Mouse (Mus musculus) myocyte (in vitro differentiated cells): ENCODE measurements around the gene Afg1l. TPM values are rescaled to one million over a fixed set of nuclear protein-coding genes. Genes with fewer than 3 reads are reported as not detected.

ENCODE experiments used
- H3K27me3 ChIP-seq: one replicate; pipeline ENCODE4 v1.6.1; 2011; ENCODE audit not compliant: control insufficient read depth, insufficient read depth, insufficient read length
- H3K36me3 ChIP-seq: one replicate; pipeline ENCODE4 v1.6.1; 2011; ENCODE audit not compliant: control insufficient read depth, insufficient read depth
- H3K4me2 ChIP-seq: one replicate; pipeline ENCODE4 v1.6.1; 2011; ENCODE audit warnings: low read depth, control low read depth
- H3K4me3 ChIP-seq: one replicate; pipeline ENCODE4 v1.5.1; 2011; ENCODE audit warnings: mild to moderate bottlenecking, control low read depth, moderate library complexity
- H3K79me2 ChIP-seq: one replicate; pipeline ENCODE4 v1.6.1; 2011; ENCODE audit not compliant: control insufficient read depth, insufficient read depth
- H3ac ChIP-seq: one replicate; pipeline ENCODE4 v1.6.1; 2011; ENCODE audit not compliant: control insufficient read depth, insufficient read length
- CEBPB ChIP-seq: IDR thresholded peaks from 2 replicates; pipeline ENCODE4 v1.6.1; 2011; ENCODE audit warnings: mild to moderate bottlenecking, moderate library complexity; ENCODE audit not compliant: poor library complexity, insufficient read depth, severe bottlenecking
- E2F4 ChIP-seq: IDR thresholded peaks from one replicate; pipeline ENCODE4 v1.6.1; 2011; ENCODE audit warnings: mild to moderate bottlenecking, control low read depth, moderate library complexity; ENCODE audit not compliant: insufficient read depth
- MAX ChIP-seq: IDR thresholded peaks from one replicate; pipeline ENCODE4 v1.6.1; 2011; ENCODE audit warnings: low read depth, mild to moderate bottlenecking, control low read depth
- MYOD1 ChIP-seq, 3 experiments: IDR thresholded peaks; one replicate each; pipeline ENCODE4 v1.6.1; 2011; ENCODE audit warnings: control low read depth in 2 of 3, low read depth in 2 of 3, mild to moderate bottlenecking in 2 of 3, moderate library complexity in 1 of 3; ENCODE audit not compliant: insufficient read length in 2 of 3, control insufficient read depth in 1 of 3
- MYOG ChIP-seq, 3 experiments: IDR thresholded peaks; one replicate each; pipeline ENCODE4 v1.6.1; 2011; ENCODE audit warnings: control low read depth in 2 of 3, low read depth in 2 of 3, mild to moderate bottlenecking in 2 of 3; ENCODE audit not compliant: insufficient read length in 2 of 3, control insufficient read depth in 1 of 3, insufficient read depth in 1 of 3
- POLR2A ChIP-seq: IDR thresholded peaks from one replicate; pipeline ENCODE4 v1.6.1; 2011; ENCODE audit warnings: low read depth, mild to moderate bottlenecking, control low read depth, moderate library complexity; ENCODE audit not compliant: insufficient read length
- POLR2AphosphoS2 ChIP-seq: IDR thresholded peaks from one replicate; pipeline ENCODE4 v1.6.1; 2011; ENCODE audit warnings: low read depth, control low read depth; ENCODE audit not compliant: insufficient read length
- REST ChIP-seq: IDR thresholded peaks from one replicate; pipeline ENCODE4 v1.6.1; 2011; ENCODE audit warnings: mild to moderate bottlenecking, control low read depth, moderate library complexity; ENCODE audit not compliant: insufficient read depth, insufficient read length
- SRF ChIP-seq: IDR thresholded peaks from one replicate; pipeline ENCODE4 v1.6.1; 2011; ENCODE audit warnings: low read depth; ENCODE audit not compliant: control insufficient read depth, insufficient read length
- TCF12 ChIP-seq: IDR thresholded peaks from one replicate; pipeline ENCODE4 v1.6.1; 2011; ENCODE audit warnings: mild to moderate bottlenecking, control low read depth; ENCODE audit not compliant: poor library complexity, insufficient read depth, severe bottlenecking
- TCF3 ChIP-seq: IDR thresholded peaks from one replicate; pipeline ENCODE4 v1.6.1; 2011; ENCODE audit warnings: low read depth, control low read depth; ENCODE audit not compliant: insufficient read length
- USF1 ChIP-seq: IDR thresholded peaks from one replicate; pipeline ENCODE4 v1.6.1; 2011; ENCODE audit warnings: low read depth, mild to moderate bottlenecking, control low read depth, moderate library complexity
- polyA plus RNA-seq: library from polyadenylated mRNA; unstranded; fragments of >200 nt; fragmentation: generic; extraction: Trizol; gene quantifications from one replicate; pipeline ENCODE4 v1.2.1, GENCODE M21; 2012; ENCODE audit warnings: missing spikeins

Gene Afg1l
- polyA plus RNA-seq, 1 experiment, result 6.5 TPM

GRCm38 (mm10) chr10:42480719-42481118 lies 2.4 kb upstream of the Afg1l start:
- Histone ChIP-seq H3K4me3 (no peak overlapping the region), H3K79me2 (peaks cover 18% of the 10 kb centered on the region), H3K4me2 (no peak overlapping the region), H3ac (no peak overlapping the region), H3K36me3 (no peaks in the 10 kb centered on the region), H3K27me3 (no peaks in the 10 kb centered on the region)
- no peak for TF ChIP-seq MYOD1 (IDR thresholded peaks at IDR 0.05; ENCODE audit: control insufficient read depth in 1 of 3, insufficient read length in 2 of 3, low read depth in 2 of 3)
- no peak for TF ChIP-seq MAX
- no peak for TF ChIP-seq SRF
- TF ChIP-seq POLR2AphosphoS2, result no peak
- TF ChIP-seq MYOG (IDR thresholded peaks at IDR 0.05; ENCODE audit: control insufficient read depth in 1 of 3, insufficient read depth in 1 of 3, insufficient read length in 2 of 3, low read depth in 2 of 3), result no peak
- no peak for TF ChIP-seq TCF3
- TF ChIP-seq POLR2A, result no peak
- no peak for TF ChIP-seq USF1

GRCm38 (mm10) chr10:42477550-42478340 lies 620 bp downstream of the Afg1l start:
- TF ChIP-seq TCF12 (no peak), USF1 (peak; percentile 54)
- Histone ChIP-seq H3K4me3 (peak overlapping the region; percentile 64), H3K4me2 (peak overlapping the region; percentile 89), H3K79me2 (peaks cover 20% of the 10 kb centered on the region), H3K36me3 (no peaks in the 10 kb centered on the region), H3ac (peak overlapping the region; percentile 7), H3K27me3 (no peaks in the 10 kb centered on the region)

- Histone ChIP-seq H3ac (no peak overlapping the region), H3K79me2 (peaks cover 23% of the 10 kb centered on the region), H3K4me3 (peak overlapping the region; percentile 64), H3K36me3 (no peaks in the 10 kb centered on the region), H3K4me2 (peak overlapping the region; percentile 89), H3K27me3 (no peaks in the 10 kb centered on the region)
- TF ChIP-seq CEBPB, result no peak
- no peak for TF ChIP-seq MYOD1 (IDR thresholded peaks at IDR 0.05; ENCODE audit: control insufficient read depth in 1 of 3, insufficient read length in 2 of 3, low read depth in 2 of 3)
- no peak for TF ChIP-seq REST
- no peak for TF ChIP-seq POLR2AphosphoS2
- no peak for TF ChIP-seq SRF
- no peak for TF ChIP-seq USF1
- TF ChIP-seq TCF12, result no peak
Measured at GRCm38 (mm10) chr10:42476774-42477475, 1.4 kb downstream of the Afg1l start.

DNA sequence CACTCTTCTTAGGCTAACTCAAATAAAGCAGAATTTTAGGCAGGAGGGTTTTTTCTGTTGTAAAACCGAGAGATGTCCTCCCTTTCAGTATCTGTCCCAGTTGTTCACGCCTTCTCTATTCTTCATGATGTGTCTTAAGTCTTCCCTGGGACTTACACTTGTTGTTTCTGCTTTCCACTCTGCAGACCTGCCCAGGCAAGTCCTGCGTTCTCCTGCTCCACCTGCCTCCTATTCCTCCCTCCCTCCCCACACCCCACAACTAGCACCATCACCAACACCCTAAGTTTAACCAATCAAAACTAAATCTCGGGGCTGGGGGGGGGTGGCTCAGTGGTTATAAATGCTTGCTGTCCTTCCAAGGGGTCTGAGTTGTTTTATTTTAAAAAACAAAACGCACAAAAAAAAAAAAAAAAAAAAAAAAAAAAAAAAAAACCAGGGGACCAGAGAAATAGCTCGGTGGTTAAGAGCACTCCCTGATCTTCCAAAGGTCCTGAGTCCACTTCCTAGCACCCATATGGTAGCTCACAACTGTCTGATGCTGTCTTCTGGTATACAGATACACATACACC lies 3.3 kb downstream of the Afg1l start:
- Histone ChIP-seq H3ac (no peak overlapping the region), H3K27me3 (no peaks in the 10 kb centered on the region), H3K79me2 (peaks cover 23% of the 10 kb centered on the region), H3K4me2 (no peak overlapping the region), H3K36me3 (no peaks in the 10 kb centered on the region), H3K4me3 (no peak overlapping the region)
- TF ChIP-seq MYOD1 (IDR thresholded peaks at IDR 0.05; ENCODE audit: control insufficient read depth in 1 of 3, insufficient read length in 2 of 3, low read depth in 2 of 3) (no peak), POLR2A (no peak), SRF (no peak), MYOG (IDR thresholded peaks at IDR 0.05; ENCODE audit: control insufficient read depth in 1 of 3, insufficient read depth in 1 of 3, insufficient read length in 2 of 3, low read depth in 2 of 3) (no peak), POLR2AphosphoS2 (no peak), REST (no peak)

GRCm38 (mm10) chr10:42464805-42465204 lies 13.6 kb downstream of the Afg1l start:
- no peak overlapping the region for H3ac ChIP-seq
- peaks cover 2% of the 10 kb centered on the region for H3K36me3 ChIP-seq
- no peaks in the 10 kb centered on the region for H3K27me3 ChIP-seq
- no peak overlapping the region for H3K4me2 ChIP-seq
- no peak overlapping the region for H3K4me3 ChIP-seq
- no peaks in the 10 kb centered on the region for H3K79me2 ChIP-seq
- TF ChIP-seq TCF3, result no peak
- no peak for TF ChIP-seq E2F4
- no peak for TF ChIP-seq POLR2A
- no peak for TF ChIP-seq USF1
- no peak for TF ChIP-seq MYOG (IDR thresholded peaks at IDR 0.05; ENCODE audit: control insufficient read depth in 1 of 3, insufficient read depth in 1 of 3, insufficient read length in 2 of 3, low read depth in 2 of 3)
- no peak for TF ChIP-seq CEBPB
- TF ChIP-seq MAX, result no peak
- no peak for TF ChIP-seq TCF12
